Comparison of ENCODE assay signal across 8 mouse cellular contexts in the genomic region with DNA sequence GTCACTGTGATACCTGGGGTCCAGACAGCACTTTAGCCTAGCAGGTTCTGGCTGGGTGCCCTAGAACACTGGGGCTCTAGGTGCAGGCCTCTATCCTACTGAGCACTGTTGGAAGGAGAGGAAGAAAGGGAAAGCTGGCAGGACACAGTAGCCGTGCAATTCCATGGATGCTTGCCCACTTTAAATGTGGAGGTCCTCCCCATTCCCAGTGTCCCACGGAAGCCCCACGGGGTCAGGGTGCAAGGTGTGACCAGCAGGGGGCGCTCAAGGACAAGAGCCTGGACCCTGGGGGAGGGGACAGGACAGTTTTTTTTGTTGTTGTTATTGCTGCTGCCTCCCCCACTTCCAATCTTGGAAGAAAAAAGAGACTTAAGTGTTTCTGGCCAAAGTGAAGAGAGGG. TPM values are rescaled to one million over a fixed set of nuclear protein-coding genes. Genes with fewer than 3 reads are reported as not detected.
DNase-seq lines count a peak whose midpoint lies in the region; ATAC-seq lines count a peak whose summit lies in the region.

No protein-coding gene starts in this region.

- H3K4me3 ChIP-seq in heart, embryonic 12.5 days, result no peak overlapping the region

- H3K4me2 ChIP-seq in heart, embryonic 12.5 days, result no peak overlapping the region

- no peak overlapping the region for H3K27ac ChIP-seq in heart, embryonic 12.5 days (ENCODE audit: poor library complexity, severe bottlenecking)

- WGBS in heart, embryonic 12.5 days, result 19% methylated on average over 4 of the region's 4 CpGs

- ATAC-seq in heart, embryonic 12.5 days (ENCODE audit: insufficient number of reproducible peaks, low FRiP score), result no peak
- ATAC-seq in megakaryocyte progenitor cell, adult 5-6 weeks (replicated peaks; ENCODE audit: poor library complexity), result peak; percentile 64

- peak; percentile 17 to 19 for DNase-seq in heart, adult 9 months (ENCODE audit: low spot score in 2 of 2)
- peak; percentile 33 for DNase-seq in 3134 (ENCODE audit: extremely low read depth, insufficient read length, low spot score)
- peak; percentile 49 for DNase-seq in NIH3T3 (ENCODE audit: low read depth)
- DNase-seq in cerebellum, postnatal 14 days, result peak; percentile 72 to 84
- peak; percentile 69 for DNase-seq in induced T-regulatory cell, adult 2 months (ENCODE audit: low read depth)
- peak; percentile 89 for DNase-seq in testis, postnatal 10 days (ENCODE audit: low spot score)

- H3K4me1 ChIP-seq in heart, embryonic 12.5 days (replicated peaks), result no peaks in the 10 kb centered on the region

- no peak overlapping the region for H3K9ac ChIP-seq in heart, embryonic 12.5 days

- H3K36me3 ChIP-seq in heart, embryonic 12.5 days, result no peaks in the 10 kb centered on the region

- peaks cover 12% of the 10 kb centered on the region for H3K27me3 ChIP-seq in heart, embryonic 12.5 days (replicated peaks)

- H3K9me3 ChIP-seq in heart, embryonic 12.5 days (replicated peaks), result peaks cover 8% of the 10 kb centered on the region; the same call in 1 of the 2 replicates

RNA-seq across cellular contexts. Expression of gene Sohlh1, which starts 3.3 kb away (rescaled TPM):
- polyA plus RNA-seq in heart, embryonic 12.5 days (2016; fragmentation: Nextera tagmentation; extraction: Ambion mirVana), result not detected in 2 replicates
- total RNA-seq in megakaryocyte progenitor cell, adult 5-6 weeks (2015), result not detected in 2 replicates
- not detected in 2 replicates for total RNA-seq in megakaryocyte progenitor cell, adult 5-6 weeks (2017)

RNA-seq across cellular contexts. Expression of gene Kcnt1, which starts 13.2 kb away (rescaled TPM):
- polyA plus RNA-seq in heart, embryonic 12.5 days (2016; fragmentation: Nextera tagmentation; extraction: Ambion mirVana), result not detected in 2 replicates
- total RNA-seq in megakaryocyte progenitor cell, adult 5-6 weeks (2015), result not detected in 2 replicates
- not detected in 2 replicates for total RNA-seq in megakaryocyte progenitor cell, adult 5-6 weeks (2017)

RNA-seq across cellular contexts. Expression of gene Lcn9, which starts 27.4 kb away (rescaled TPM):
- not detected in 2 replicates for polyA plus RNA-seq in heart, embryonic 12.5 days (2016; fragmentation: Nextera tagmentation; extraction: Ambion mirVana)
- total RNA-seq in megakaryocyte progenitor cell, adult 5-6 weeks (2015), result not detected in 2 replicates
- total RNA-seq in megakaryocyte progenitor cell, adult 5-6 weeks (2017), result not detected in 2 replicates

RNA-seq across cellular contexts. Expression of gene Glt6d1, which starts 34.7 kb away (rescaled TPM):
- not detected in 2 replicates for polyA plus RNA-seq in heart, embryonic 12.5 days (2016; fragmentation: Nextera tagmentation; extraction: Ambion mirVana)
- not detected in 2 replicates for total RNA-seq in megakaryocyte progenitor cell, adult 5-6 weeks (2015)
- total RNA-seq in megakaryocyte progenitor cell, adult 5-6 weeks (2017), result not detected in 2 replicates

Comparison
In these comparisons a context has a peak if more than half of its experiments do, and no peak if none do; other contexts are left out.
1. DNase-seq: peak in every context shown above with its lines; median percentile 89 in testis, postnatal 10 days; 78 in cerebellum, postnatal 14 days; 69 in induced T-regulatory cell, adult 2 months; 49 in NIH3T3; 33 in 3134; 18 in heart, adult 9 months.